Mouse (Mus musculus): ENCODE measurements around the gene Esyt3. TPM values are rescaled to one million over a fixed set of nuclear protein-coding genes. Genes with fewer than 3 reads are reported as not detected.

Esyt3 gene
- polyA plus RNA-seq, 1 experiment from 2014 or later, result 0.36 TPM

DNA sequence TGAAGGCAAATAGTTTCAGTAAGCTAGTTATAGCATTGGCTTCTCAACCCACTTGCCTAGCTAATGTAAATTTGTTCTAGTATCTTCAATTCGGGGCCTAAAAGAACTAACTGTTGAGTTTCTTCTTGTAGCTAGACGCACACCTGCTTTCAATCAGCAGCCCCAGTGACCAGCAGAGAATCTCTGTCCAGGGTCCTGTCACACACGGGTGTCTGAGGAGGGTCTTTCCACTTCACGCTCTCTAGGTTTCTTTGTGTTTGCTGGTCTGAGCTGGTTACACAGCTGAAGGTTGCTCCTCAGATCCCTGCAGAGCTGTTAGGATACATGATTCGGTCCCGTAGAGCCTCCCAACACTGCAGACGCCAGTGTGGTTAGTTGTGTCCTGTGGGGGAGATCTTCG lies 4.7 kb upstream of the Esyt3 start:
- no peak for DNase-seq (ENCODE audit: low spot score)
- no peak for ATAC-seq (ENCODE audit: low FRiP score)
- no peaks in the 10 kb centered on the region for H3K36me3 ChIP-seq (ENCODE audit: control insufficient read depth, insufficient read depth, low read length)
- peaks cover 3% of the 10 kb centered on the region; the same call in 1 of the 2 replicates for H3K4me1 ChIP-seq (replicated peaks; ENCODE audit: control insufficient read depth, insufficient read depth, low read length)
- WGBS, result 68% methylated on average over 8 of the region's 8 CpGs
- H3K27me3 ChIP-seq (ENCODE audit: control insufficient read depth, insufficient read depth, low read length), result peaks cover 9% of the 10 kb centered on the region
- H3K4me2 ChIP-seq (replicated peaks; ENCODE audit: low read depth, low read length), result no peak overlapping the region
- H3K9me3 ChIP-seq (ENCODE audit: control insufficient read depth, low read length), result no peaks in the 10 kb centered on the region
- no peak overlapping the region for H3K27ac ChIP-seq (ENCODE audit: low read depth, low read length)
- H3K4me3 ChIP-seq (ENCODE audit: low read depth, low read length), result no peak overlapping the region
- H3K9ac ChIP-seq (ENCODE audit: low read depth, low read length), result no peak overlapping the region

DNA sequence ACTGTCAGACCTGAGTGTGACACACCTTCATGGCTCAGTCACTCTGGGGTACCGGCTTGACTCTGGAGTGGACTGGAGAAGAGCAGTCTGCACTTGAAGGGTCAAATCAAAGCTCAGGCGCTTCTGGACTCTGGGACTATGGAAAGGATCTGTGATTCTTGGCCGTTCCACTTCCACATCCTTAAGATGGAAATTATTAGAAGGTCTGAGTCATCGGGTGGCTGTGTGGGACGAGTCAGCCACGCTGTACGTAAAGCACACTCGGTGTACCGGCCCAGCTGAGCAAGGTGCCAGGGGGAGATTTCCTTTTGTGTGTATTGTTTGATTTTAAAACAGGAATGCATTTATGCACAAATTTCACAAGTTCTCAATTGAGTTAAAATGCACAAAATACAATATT lies 3.6 kb upstream of the Esyt3 start:
- Histone ChIP-seq H3K4me2 (replicated peaks; ENCODE audit: low read depth, low read length) (no peak overlapping the region), H3K9ac (ENCODE audit: low read depth, low read length) (no peak overlapping the region), H3K27ac (ENCODE audit: low read depth, low read length) (no peak overlapping the region), H3K27me3 (ENCODE audit: control insufficient read depth, insufficient read depth, low read length) (peaks cover 20% of the 10 kb centered on the region), H3K9me3 (ENCODE audit: control insufficient read depth, low read length) (no peaks in the 10 kb centered on the region), H3K4me3 (ENCODE audit: low read depth, low read length) (no peak overlapping the region), H3K36me3 (ENCODE audit: control insufficient read depth, insufficient read depth, low read length) (no peaks in the 10 kb centered on the region), H3K4me1 (replicated peaks; ENCODE audit: control insufficient read depth, insufficient read depth, low read length) (peaks cover 7% of the 10 kb centered on the region; the same call in 1 of the 2 replicates)
- 89% methylated on average over 9 of the region's 9 CpGs for WGBS
- DNase-seq (ENCODE audit: low spot score) (no peak), ATAC-seq (ENCODE audit: low FRiP score) (no peak)

DNA sequence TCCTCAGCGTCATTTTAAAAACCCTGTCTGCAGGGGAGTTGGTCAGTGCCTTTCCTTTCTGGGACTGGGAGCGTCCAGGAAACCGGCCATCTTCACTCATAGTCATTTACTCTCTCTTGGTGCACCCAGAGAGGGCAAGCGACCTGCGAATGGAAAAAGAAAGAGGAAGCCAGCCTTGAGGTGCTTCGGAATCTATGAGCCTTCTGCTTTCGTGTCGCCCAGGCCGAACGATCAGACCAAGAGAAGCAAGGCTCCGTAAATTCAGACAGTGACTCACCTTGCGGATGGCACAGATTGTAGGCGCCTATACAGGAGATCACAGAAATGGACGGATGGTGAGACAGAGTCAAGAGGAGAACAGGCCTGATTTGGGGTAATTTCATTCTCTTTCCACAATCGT lies 655 bp upstream of the Esyt3 start:
- DNase-seq (ENCODE audit: low spot score), result no peak

DNA sequence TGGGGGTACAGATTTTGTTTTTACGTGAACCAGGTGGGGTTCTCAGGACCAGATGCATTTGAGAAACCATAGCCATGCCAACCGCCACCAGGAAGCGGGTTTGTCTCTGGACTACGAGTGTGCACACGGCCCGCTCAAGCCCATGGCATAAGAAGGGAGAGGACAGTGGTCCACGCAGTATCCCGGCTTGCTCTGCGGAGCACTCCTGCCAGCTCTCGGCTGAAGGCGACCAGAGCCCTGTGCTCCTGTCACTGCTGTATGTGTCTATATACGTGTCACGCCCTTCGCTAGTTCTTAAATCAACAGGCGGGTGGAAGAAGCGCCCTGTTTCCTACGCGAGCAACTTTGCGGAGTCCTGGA lies 816 bp downstream of the Esyt3 start:
- Histone ChIP-seq H3K4me2 (replicated peaks; ENCODE audit: low read depth, low read length) (peak overlapping the region; percentile 95), H3K36me3 (ENCODE audit: control insufficient read depth, insufficient read depth, low read length) (no peaks in the 10 kb centered on the region), H3K27me3 (ENCODE audit: control insufficient read depth, insufficient read depth, low read length) (peaks cover 28% of the 10 kb centered on the region), H3K9ac (ENCODE audit: low read depth, low read length) (peak overlapping the region; percentile 23; the same call in 1 of the 2 replicates), H3K27ac (ENCODE audit: low read depth, low read length) (no peak overlapping the region), H3K4me3 (ENCODE audit: low read depth, low read length) (peak overlapping the region; percentile 45), H3K9me3 (ENCODE audit: control insufficient read depth, low read length) (no peaks in the 10 kb centered on the region), H3K4me1 (replicated peaks; ENCODE audit: control insufficient read depth, insufficient read depth, low read length) (peaks cover 7% of the 10 kb centered on the region; the same call in 1 of the 2 replicates)
- no peak for ATAC-seq (ENCODE audit: low FRiP score)
- 4% methylated on average over 19 of the region's 19 CpGs for WGBS
- DNase-seq (ENCODE audit: low spot score), result peak; percentile 49

More for the DNA sequence above, 655 bp upstream of the Esyt3 start:
- H3K9ac ChIP-seq (ENCODE audit: low read depth, low read length), result no peak overlapping the region
- peaks cover 28% of the 10 kb centered on the region for H3K27me3 ChIP-seq (ENCODE audit: control insufficient read depth, insufficient read depth, low read length)
- ATAC-seq (ENCODE audit: low FRiP score), result no peak
- no peak overlapping the region for H3K4me2 ChIP-seq (replicated peaks; ENCODE audit: low read depth, low read length)
- no peak overlapping the region for H3K27ac ChIP-seq (ENCODE audit: low read depth, low read length)
- no peaks in the 10 kb centered on the region for H3K36me3 ChIP-seq (ENCODE audit: control insufficient read depth, insufficient read depth, low read length)
- peaks cover 7% of the 10 kb centered on the region; the same call in 1 of the 2 replicates for H3K4me1 ChIP-seq (replicated peaks; ENCODE audit: control insufficient read depth, insufficient read depth, low read length)
- no peaks in the 10 kb centered on the region for H3K9me3 ChIP-seq (ENCODE audit: control insufficient read depth, low read length)
- 90% methylated on average over 15 of the region's 15 CpGs for WGBS
- H3K4me3 ChIP-seq (ENCODE audit: low read depth, low read length), result no peak overlapping the region

DNA sequence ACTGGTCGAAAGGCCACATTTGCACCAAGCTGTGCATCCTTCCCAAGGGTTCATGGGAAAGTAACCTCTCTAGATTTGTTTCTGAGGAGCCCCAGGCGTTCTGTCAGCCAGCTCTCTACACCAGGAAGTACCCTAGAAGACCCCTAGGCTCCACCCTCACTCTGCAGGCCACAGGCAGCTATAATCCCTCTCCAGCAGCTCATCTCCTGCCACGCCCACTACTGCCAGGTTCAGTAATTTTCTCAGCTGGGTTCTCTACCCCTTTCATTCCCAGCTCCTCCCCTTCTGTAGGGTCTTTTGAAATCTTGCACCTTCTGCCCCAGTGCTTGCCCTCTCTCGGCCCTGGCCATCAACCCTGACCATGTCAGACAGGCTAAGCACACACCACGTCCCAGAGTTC lies 2.4 kb downstream of the Esyt3 start:
- Histone ChIP-seq H3K27ac (ENCODE audit: low read depth, low read length) (no peak overlapping the region), H3K4me3 (ENCODE audit: low read depth, low read length) (no peak overlapping the region), H3K9me3 (ENCODE audit: control insufficient read depth, low read length) (no peaks in the 10 kb centered on the region), H3K4me1 (replicated peaks; ENCODE audit: control insufficient read depth, insufficient read depth, low read length) (peaks cover 7% of the 10 kb centered on the region; the same call in 1 of the 2 replicates), H3K4me2 (replicated peaks; ENCODE audit: low read depth, low read length) (no peak overlapping the region), H3K9ac (ENCODE audit: low read depth, low read length) (no peak overlapping the region), H3K27me3 (ENCODE audit: control insufficient read depth, insufficient read depth, low read length) (peaks cover 28% of the 10 kb centered on the region), H3K36me3 (ENCODE audit: control insufficient read depth, insufficient read depth, low read length) (no peaks in the 10 kb centered on the region)
- ATAC-seq (ENCODE audit: low FRiP score) (no peak), DNase-seq (ENCODE audit: low spot score) (no peak)
- WGBS, result 21% methylated on average over 5 of the region's 5 CpGs

DNA sequence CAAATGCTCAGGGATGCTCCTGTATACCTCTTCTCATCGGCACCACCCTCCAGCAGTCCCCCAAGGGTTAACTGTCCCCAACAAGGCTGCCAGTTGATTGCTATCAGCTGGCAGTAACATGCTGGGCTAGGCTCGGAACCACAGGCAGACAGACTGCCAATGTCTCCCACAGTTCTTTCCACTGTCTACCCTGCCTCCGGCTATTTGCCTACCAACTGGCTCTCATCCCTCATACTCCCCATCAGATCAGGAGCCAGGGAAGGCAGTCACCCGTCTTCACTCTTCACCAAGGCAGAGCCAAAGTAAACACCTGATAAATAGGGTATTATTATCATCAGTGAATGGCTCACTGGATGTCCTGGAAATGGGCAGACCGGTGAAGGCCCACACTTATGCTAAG lies 3.6 kb downstream of the Esyt3 start:
- no peaks in the 10 kb centered on the region for H3K9me3 ChIP-seq (ENCODE audit: control insufficient read depth, low read length)
- peaks cover 28% of the 10 kb centered on the region for H3K27me3 ChIP-seq (ENCODE audit: control insufficient read depth, insufficient read depth, low read length)
- no peak for DNase-seq (ENCODE audit: low spot score)
- H3K9ac ChIP-seq (ENCODE audit: low read depth, low read length), result no peak overlapping the region
- no peak for ATAC-seq (ENCODE audit: low FRiP score)
- no peak overlapping the region for H3K4me2 ChIP-seq (replicated peaks; ENCODE audit: low read depth, low read length)
- no peak overlapping the region for H3K4me3 ChIP-seq (ENCODE audit: low read depth, low read length)
- no peaks in the 10 kb centered on the region for H3K36me3 ChIP-seq (ENCODE audit: control insufficient read depth, insufficient read depth, low read length)
- H3K27ac ChIP-seq (ENCODE audit: low read depth, low read length), result no peak overlapping the region
- 74% methylated on average over 5 of the region's 5 CpGs for WGBS
- H3K4me1 ChIP-seq (replicated peaks; ENCODE audit: control insufficient read depth, insufficient read depth, low read length), result peaks cover 7% of the 10 kb centered on the region; the same call in 1 of the 2 replicates

DNA sequence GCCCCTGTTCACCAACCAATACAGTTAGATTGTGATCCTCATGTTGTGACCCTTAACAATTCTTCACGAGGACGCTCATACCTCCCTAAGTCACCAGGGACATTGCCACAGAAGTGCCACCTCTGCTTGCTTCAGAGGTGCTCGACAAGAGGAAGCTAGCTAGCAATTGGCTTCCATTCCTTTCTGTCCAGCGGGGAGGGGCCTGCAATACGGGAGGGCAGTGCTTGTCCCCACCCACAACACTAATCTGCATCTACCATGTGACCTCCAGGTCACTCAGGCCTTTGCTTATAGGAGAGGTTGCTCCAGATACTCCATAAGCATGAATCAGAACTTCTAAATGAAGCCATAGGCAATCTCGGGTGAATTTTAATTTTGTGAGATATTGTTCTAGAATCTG lies 5.0 kb downstream of the Esyt3 start:
- H3K36me3 ChIP-seq (ENCODE audit: control insufficient read depth, insufficient read depth, low read length), result no peaks in the 10 kb centered on the region
- H3K27me3 ChIP-seq (ENCODE audit: control insufficient read depth, insufficient read depth, low read length), result peaks cover 22% of the 10 kb centered on the region
- no peak overlapping the region for H3K9ac ChIP-seq (ENCODE audit: low read depth, low read length)
- no peaks in the 10 kb centered on the region for H3K9me3 ChIP-seq (ENCODE audit: control insufficient read depth, low read length)
- no peak for ATAC-seq (ENCODE audit: low FRiP score)
- no peak overlapping the region for H3K4me2 ChIP-seq (replicated peaks; ENCODE audit: low read depth, low read length)
- peaks cover 6% of the 10 kb centered on the region; the same call in 1 of the 2 replicates for H3K4me1 ChIP-seq (replicated peaks; ENCODE audit: control insufficient read depth, insufficient read depth, low read length)
- WGBS, result 76% methylated on average over 6 of the region's 6 CpGs
- H3K4me3 ChIP-seq (ENCODE audit: low read depth, low read length), result no peak overlapping the region
- no peak overlapping the region for H3K27ac ChIP-seq (ENCODE audit: low read depth, low read length)
- DNase-seq (ENCODE audit: low spot score), result no peak

DNA sequence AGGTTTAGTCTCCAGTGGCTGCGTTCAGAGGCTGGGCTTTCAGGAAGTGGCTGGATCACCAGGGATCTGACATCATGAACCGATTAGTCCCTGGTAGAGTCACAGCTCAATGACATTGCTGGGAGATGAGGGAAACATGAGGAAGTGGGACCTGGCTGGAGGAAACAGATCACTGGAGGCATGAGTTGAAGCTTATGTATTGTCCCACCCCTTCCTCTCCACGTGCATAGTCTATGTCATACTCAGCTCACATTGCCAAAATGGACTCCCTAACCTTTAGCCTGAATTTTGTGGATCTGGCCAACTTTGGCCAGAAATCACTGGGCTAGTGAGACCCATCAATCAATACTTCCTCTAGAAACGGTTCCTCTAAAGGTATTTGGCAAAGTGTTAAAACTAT lies 5.4 kb downstream of the Esyt3 start:
- H3K27me3 ChIP-seq (ENCODE audit: control insufficient read depth, insufficient read depth, low read length), result peaks cover 18% of the 10 kb centered on the region
- no peak overlapping the region for H3K4me2 ChIP-seq (replicated peaks; ENCODE audit: low read depth, low read length)
- peaks cover 3% of the 10 kb centered on the region; the same call in 1 of the 2 replicates for H3K4me1 ChIP-seq (replicated peaks; ENCODE audit: control insufficient read depth, insufficient read depth, low read length)
- H3K27ac ChIP-seq (ENCODE audit: low read depth, low read length), result no peak overlapping the region
- no peak for ATAC-seq (ENCODE audit: low FRiP score)
- H3K36me3 ChIP-seq (ENCODE audit: control insufficient read depth, insufficient read depth, low read length), result no peaks in the 10 kb centered on the region
- H3K4me3 ChIP-seq (ENCODE audit: low read depth, low read length), result no peak overlapping the region
- WGBS, result 80% methylated on average over 4 of the region's 4 CpGs
- no peak for DNase-seq (ENCODE audit: low spot score)
- no peak overlapping the region for H3K9ac ChIP-seq (ENCODE audit: low read depth, low read length)
- H3K9me3 ChIP-seq (ENCODE audit: control insufficient read depth, low read length), result no peaks in the 10 kb centered on the region

DNA sequence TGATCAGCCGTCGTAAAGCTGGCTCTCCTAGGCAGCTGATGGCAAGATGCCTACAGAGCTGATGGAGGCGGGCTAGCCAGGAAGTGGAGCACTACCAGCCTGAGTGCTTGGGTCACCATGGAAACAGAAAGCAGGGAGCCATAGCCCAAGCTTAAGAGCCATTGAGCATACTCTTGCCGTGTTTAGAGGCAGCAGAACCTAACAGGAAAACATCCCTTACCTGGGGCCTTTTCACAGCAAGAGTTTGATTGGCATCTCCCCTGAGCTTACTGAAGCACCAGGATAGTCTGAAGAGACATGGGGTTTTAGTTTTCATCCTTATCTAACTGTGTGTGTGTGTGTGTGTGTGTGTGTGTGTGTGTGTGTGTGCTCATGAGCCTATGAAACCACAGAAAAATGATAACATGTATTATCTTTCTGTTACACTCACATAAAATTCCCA lies 13.0 kb downstream of the Esyt3 start:
- ATAC-seq (ENCODE audit: low FRiP score) (no peak), DNase-seq (ENCODE audit: low spot score) (no peak)
- Histone ChIP-seq H3K9me3 (ENCODE audit: control insufficient read depth, low read length) (no peaks in the 10 kb centered on the region), H3K36me3 (ENCODE audit: control insufficient read depth, insufficient read depth, low read length) (no peaks in the 10 kb centered on the region), H3K4me1 (replicated peaks; ENCODE audit: control insufficient read depth, insufficient read depth, low read length) (no peaks in the 10 kb centered on the region), H3K27ac (ENCODE audit: low read depth, low read length) (no peak overlapping the region), H3K27me3 (ENCODE audit: control insufficient read depth, insufficient read depth, low read length) (no peaks in the 10 kb centered on the region), H3K4me2 (replicated peaks; ENCODE audit: low read depth, low read length) (no peak overlapping the region), H3K4me3 (ENCODE audit: low read depth, low read length) (no peak overlapping the region), H3K9ac (ENCODE audit: low read depth, low read length) (no peak overlapping the region)
- WGBS, result 69% methylated on average over 4 of the region's 4 CpGs
